Mouse (Mus musculus) megakaryocyte, embryonic 14.5 days (primary cell): ENCODE results near the gene Hist3h2a.

Experiments
- FLI1 ChIP-seq: IDR thresholded peaks from 2 replicates; pipeline ENCODE4 v1.6.1; 2012; ENCODE audit warnings: low read length, inconsistent platforms, mixed read lengths
- GATA1 ChIP-seq: IDR thresholded peaks from 3 replicates; pipeline ENCODE4 v1.6.1; 2012; ENCODE audit warnings: mixed read lengths, low read length, inconsistent platforms, borderline replicate concordance

GRCm38 (mm10) chr11:58990141-58990540 is 35.7 kb downstream of the Hist3h2a start:
- TF ChIP-seq GATA1 (no peak), FLI1 (no peak)
